8 mouse cellular contexts compared by ENCODE assay signal in genomic region chr7:3221902-3222419, GRCm38 (mm10). TPM values are rescaled to one million over a fixed set of nuclear protein-coding genes. Genes with fewer than 3 reads are reported as not detected.
A peak's percentile ranks its signal among the peaks of the same experiment; 100 is the strongest.
DNase-seq lines count a peak whose midpoint lies in the region; ATAC-seq and TF ChIP-seq lines count a peak whose summit lies in the region.

No protein-coding gene starts in this region.

- peaks cover 44% of the 10 kb centered on the region for H3K36me3 ChIP-seq in liver, adult 2 months (ENCODE audit: control insufficient read depth, insufficient read depth, low read length)
- H3K36me3 ChIP-seq in liver, embryonic 11.5 days (ENCODE audit: control insufficient read depth, insufficient read depth, low read length): no peaks in the 10 kb centered on the region
- no peaks in the 10 kb centered on the region for H3K36me3 ChIP-seq in hindbrain, embryonic 13.5 days

- no peak overlapping the region for H3K9ac ChIP-seq in liver, adult 2 months (ENCODE audit: low read depth, low read length)
- no peak overlapping the region for H3K9ac ChIP-seq in liver, embryonic 11.5 days (ENCODE audit: low read depth, low read length)
- H3K9ac ChIP-seq in hindbrain, embryonic 13.5 days: no peak overlapping the region

- peaks cover 7% of the 10 kb centered on the region; the same call in 1 of the 2 replicates for H3K4me1 ChIP-seq in liver, adult 2 months (ENCODE audit: control insufficient read depth, insufficient read depth, low read length)
- H3K4me1 ChIP-seq in liver, embryonic 11.5 days (replicated peaks; ENCODE audit: control insufficient read depth, insufficient read depth, low read length): no peaks in the 10 kb centered on the region
- no peaks in the 10 kb centered on the region for H3K4me1 ChIP-seq in hindbrain, embryonic 13.5 days (replicated peaks)

- intact Hi-C loops in left cerebral cortex, adult 2 months (cut with DNase I): loop anchor here (1.0 to 10.0 kb wide), 3 partner anchors 83 to 379 kb away; no protein-coding TSS in a partner anchor

- TF ChIP-seq CTCF in liver, adult 2 months (IDR thresholded peaks at IDR 0.05; ENCODE audit: low read depth, low read length): peak; percentile 57
- peak; percentile 85 for TF ChIP-seq CTCF in left cerebral cortex, adult 2 months (IDR thresholded peaks at IDR 0.05)

- no peak overlapping the region for H3K4me2 ChIP-seq in liver, embryonic 11.5 days
- no peak overlapping the region for H3K4me2 ChIP-seq in hindbrain, embryonic 13.5 days

- TF ChIP-seq POLR2A in liver, adult 2 months (IDR thresholded peaks at IDR 0.05; ENCODE audit: extremely low read depth, insufficient read depth, low read length): no peak

- no peaks in the 10 kb centered on the region for H3K9me3 ChIP-seq in liver, embryonic 11.5 days (ENCODE audit: control insufficient read depth, low read length)
- H3K9me3 ChIP-seq in hindbrain, embryonic 13.5 days: no peaks in the 10 kb centered on the region

- H3K27ac ChIP-seq in liver, adult 2 months (replicated peaks; ENCODE audit: insufficient read depth, low read depth, low read length): 0 out of 2 replicates have a peak overlapping the region, but pooled peaks have one; percentile 28
- no peak overlapping the region for H3K27ac ChIP-seq in liver, embryonic 11.5 days (ENCODE audit: low read depth, low read length)
- H3K27ac ChIP-seq in hindbrain, embryonic 13.5 days: no peak overlapping the region
- H3K27ac ChIP-seq in left cerebral cortex, adult 2 months: no peak overlapping the region

- no peaks in the 10 kb centered on the region for H3K27me3 ChIP-seq in liver, adult 2 months (ENCODE audit: control insufficient read depth, insufficient read depth, low read length)
- H3K27me3 ChIP-seq in liver, embryonic 11.5 days (replicated peaks; ENCODE audit: control insufficient read depth, insufficient read depth, low read length): peaks cover 20% of the 10 kb centered on the region
- H3K27me3 ChIP-seq in hindbrain, embryonic 13.5 days: peaks cover 36% of the 10 kb centered on the region

- ATAC-seq in liver, embryonic 11.5 days (replicated peaks; ENCODE audit: low FRiP score): no peak
- peak; percentile 61; the same call in 1 of the 2 replicates for ATAC-seq in hindbrain, embryonic 13.5 days (ENCODE audit: low FRiP score)
- ATAC-seq in monocyte, adult 5-6 weeks (replicated peaks; ENCODE audit: insufficient number of reproducible peaks, low FRiP score, low TSS enrichment, poor library complexity, severe bottlenecking): 0 out of 2 replicates have a peak, but pooled peaks have one; percentile 35

- peak; percentile 59 for DNase-seq in liver, adult 2 months (ENCODE audit: extremely low read depth, low read depth, low spot score)
- no peak for DNase-seq in liver, embryonic 11.5 days (ENCODE audit: low spot score)
- DNase-seq in T-cell, adult 2 months (ENCODE audit: low spot score): peak; percentile 22
- peak; percentile 82 for DNase-seq in embryo, embryonic 10.5 days (ENCODE audit: low spot score)
- peak; percentile 51 to 61 for DNase-seq in left cerebral cortex, adult 2 months (ENCODE audit: extremely low spot score in 1 of 2, low spot score in 2 of 2)
- DNase-seq in ovary, postnatal 10 days (ENCODE audit: low spot score): no peak

- H3K4me3 ChIP-seq in liver, adult 2 months (ENCODE audit: insufficient read depth, low read depth, low read length): no peak overlapping the region
- H3K4me3 ChIP-seq in liver, embryonic 11.5 days (ENCODE audit: low read depth, low read length): no peak overlapping the region
- no peak overlapping the region for H3K4me3 ChIP-seq in hindbrain, embryonic 13.5 days
- H3K4me3 ChIP-seq in left cerebral cortex, adult 2 months: no peak overlapping the region

- H3K79me2 ChIP-seq in liver, adult 2 months (ENCODE audit: control insufficient read depth, insufficient read depth, low read length): no peaks in the 10 kb centered on the region; the same call in 1 of the 2 replicates

- 29% methylated on average over 3 of the region's 3 CpGs for WGBS in liver, adult 2 months
- WGBS in liver, embryonic 11.5 days: 27% methylated on average over 3 of the region's 3 CpGs
- WGBS in hindbrain, embryonic 13.5 days: 26% methylated on average over 3 of the region's 3 CpGs

RNA-seq across cellular contexts. Expression of gene Nlrp12, which starts 27.6 kb away (rescaled TPM):
- total RNA-seq in liver, adult 2 months (2014; rRNA removed): 5.8 and 7.0 TPM in 2 replicates
- 1.4 and 2.6 TPM in 2 replicates for polyA plus RNA-seq in liver, adult 2 months (2012; rRNA removed)
- 0.06 and 0.07 TPM in 2 replicates for polyA plus RNA-seq in liver, embryonic 11.5 days (2014; fragmentation: Nextera tagmentation; extraction: Ambion mirVana)
- polyA plus RNA-seq in hindbrain, embryonic 13.5 days (2015; fragmentation: Nextera tagmentation; extraction: Ambion mirVana): 0.05 TPM in 1 of 2 replicates, not detected in the other
- total RNA-seq in left cerebral cortex, adult 2 months (2021): under 1 TPM in 1 of 2 experiments, not detected in 1; 0.11 TPM
- total RNA-seq in monocyte, adult 5-6 weeks (2017): 2.6 to 2.9 TPM in 2 of 3 replicates, not detected in the other

RNA-seq across cellular contexts. Expression of gene AU018091, which starts 53.0 kb away (rescaled TPM):
- total RNA-seq in liver, adult 2 months (2014; rRNA removed): not detected in 2 replicates
- not detected in 2 replicates for polyA plus RNA-seq in liver, adult 2 months (2012; rRNA removed)
- 0.13 TPM in 1 of 2 replicates, not detected in the other for polyA plus RNA-seq in liver, embryonic 11.5 days (2014; fragmentation: Nextera tagmentation; extraction: Ambion mirVana)
- not detected in 2 replicates for polyA plus RNA-seq in hindbrain, embryonic 13.5 days (2015; fragmentation: Nextera tagmentation; extraction: Ambion mirVana)
- not detected for total RNA-seq in left cerebral cortex, adult 2 months (2021)
- total RNA-seq in monocyte, adult 5-6 weeks (2017): not detected in 3 replicates

Comparison
In these comparisons a context has a peak if more than half of its experiments do, and no peak if none do; other contexts are left out.
1. DNase-seq: peak in liver, adult 2 months (single experiment), T-cell, adult 2 months (single experiment), embryo, embryonic 10.5 days (single experiment) and left cerebral cortex, adult 2 months (2 of 2); none in liver, embryonic 11.5 days (single experiment) and ovary, postnatal 10 days (single experiment).